Mouse (Mus musculus) limb, embryonic 11.5 days (tissue): ENCODE results near the gene Fbrsl1. TPM values are rescaled to one million over a fixed set of nuclear protein-coding genes. Genes with fewer than 3 reads are reported as not detected.

ENCODE experiments used
- ATAC-seq: fragments of 200-750 bp; cut with Nextera tagmentation; 2 replicates; pipeline ENCODE4 v1.8.0; 2017; ENCODE audit warnings: low read depth; ENCODE audit not compliant: insufficient number of reproducible peaks, low FRiP score, low TSS enrichment
- DNase-seq: peaks from one replicate; pipeline ENCODE4 v3.0.0-alpha.2; 2015; ENCODE audit warnings: low spot score
- H3K27ac ChIP-seq: fragments of 300-500 bp; sonication (generic); replicated peaks from 2 replicates; pipeline ENCODE4 v1.5.1; 2014; ENCODE audit warnings: low read depth, mild to moderate bottlenecking, low read length
- H3K27me3 ChIP-seq: fragments of 300-500 bp; sonication (generic); 2 replicates; pipeline ENCODE4 v1.6.1; 2014; ENCODE audit warnings: mild to moderate bottlenecking, low read length, mixed read lengths; ENCODE audit not compliant: control insufficient read depth, insufficient read depth
- H3K36me3 ChIP-seq: fragments of 300-500 bp; sonication (generic); 2 replicates; pipeline ENCODE4 v1.6.1; 2014; ENCODE audit warnings: mild to moderate bottlenecking, low read length, moderate library complexity, mixed read lengths; ENCODE audit not compliant: control insufficient read depth, insufficient read depth
- H3K4me1 ChIP-seq: fragments of 300-500 bp; sonication (generic); 2 replicates; pipeline ENCODE4 v1.6.1; 2014; ENCODE audit warnings: low read length, mixed read lengths; ENCODE audit not compliant: control insufficient read depth, insufficient read depth
- H3K4me2 ChIP-seq: fragments of 300-500 bp; sonication (generic); 2 replicates; pipeline ENCODE4 v1.6.1; 2014; ENCODE audit warnings: low read depth, mild to moderate bottlenecking, moderate library complexity; ENCODE audit not compliant: severe bottlenecking
- H3K4me3 ChIP-seq: fragments of 300-500 bp; sonication (generic); 2 replicates; pipeline ENCODE4 v1.5.1; 2014; ENCODE audit warnings: low read depth, low read length
- H3K9ac ChIP-seq: fragments of 300-500 bp; sonication (generic); 2 replicates; pipeline ENCODE4 v1.6.1; 2014; ENCODE audit warnings: mild to moderate bottlenecking, low read length
- H3K9me3 ChIP-seq: fragments of 300-500 bp; sonication (generic); 2 replicates; pipeline ENCODE4 v1.6.1; 2016; ENCODE audit warnings: low read length; ENCODE audit not compliant: control insufficient read depth
- WGBS: fragments of 180-500 bp; shearing (Covaris S2); extraction: QIAGEN DNeasy Blood & Tissue Kit; methylation state at CpG from one replicate; pipeline ENCODE4 v1.1.7; 2014; 5-methylcytosine and 5-hydroxymethylcytosine counted together
- polyA plus RNA-seq: library from polyadenylated mRNA; unstranded; fragments of >200 nt; fragmentation: Nextera tagmentation; extraction: Ambion mirVana; gene quantifications from 2 replicates; pipeline ENCODE4 v1.2.1, GENCODE M21; 2014

Gene Fbrsl1
- polyA plus RNA-seq, 1 experiment from 2014 or later, result 23.3 TPM

DNA sequence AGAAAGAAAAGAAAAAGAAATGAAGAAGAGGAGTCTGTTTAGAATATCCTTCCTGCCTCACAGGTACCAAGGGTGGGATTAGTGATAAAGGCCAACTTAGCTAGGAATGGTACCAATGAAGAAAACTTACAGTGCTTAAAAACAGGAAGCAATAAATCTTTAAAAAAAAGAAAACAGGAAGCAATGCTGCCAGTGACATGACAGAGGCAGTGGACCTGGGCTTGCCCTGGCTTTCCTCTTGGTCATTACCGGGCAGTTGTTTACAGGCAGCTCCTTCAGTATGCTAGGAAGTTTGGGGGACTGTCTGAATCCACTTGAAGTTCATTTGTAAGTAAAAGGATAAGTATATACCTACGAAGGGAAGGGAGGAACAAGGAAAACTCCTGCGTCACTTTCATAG lies 117.8 kb downstream of the Fbrsl1 start:
- 77% methylated on average over 3 of the region's 3 CpGs for WGBS
- ATAC-seq (no peak), DNase-seq (no peak)
- H3K4me3 ChIP-seq, result no peak overlapping the region
- H3K4me2 ChIP-seq, result no peak overlapping the region
- H3K9me3 ChIP-seq, result no peaks in the 10 kb centered on the region
- peaks cover 30% of the 10 kb centered on the region for H3K36me3 ChIP-seq
- no peak overlapping the region for H3K9ac ChIP-seq
- H3K27me3 ChIP-seq, result no peaks in the 10 kb centered on the region
- H3K4me1 ChIP-seq, result no peaks in the 10 kb centered on the region
- no peak overlapping the region for H3K27ac ChIP-seq

DNA sequence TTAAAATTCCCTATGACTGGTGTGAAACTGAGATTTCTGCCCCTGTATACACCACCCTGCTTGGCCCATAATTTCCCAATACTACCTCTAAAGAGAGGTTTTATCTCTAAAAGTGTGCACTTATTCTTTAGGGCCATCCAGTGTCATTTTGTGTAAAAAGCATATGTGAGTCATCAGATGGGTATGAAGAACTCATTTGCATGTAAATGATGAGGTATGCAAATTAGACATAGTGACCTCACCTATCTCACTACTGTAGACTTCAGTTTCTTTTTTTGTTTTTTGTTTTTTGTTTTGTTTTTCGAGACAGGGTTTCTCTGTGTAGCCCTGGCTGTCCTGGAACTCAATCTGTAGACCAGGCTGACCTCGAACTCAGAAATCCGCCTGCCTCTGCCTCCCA lies 135.2 kb downstream of the Fbrsl1 start:
- no peaks in the 10 kb centered on the region for H3K9me3 ChIP-seq
- H3K4me2 ChIP-seq, result no peak overlapping the region
- ATAC-seq, result no peak
- no peaks in the 10 kb centered on the region for H3K27me3 ChIP-seq
- no peak overlapping the region for H3K4me3 ChIP-seq
- no peak for DNase-seq
- H3K9ac ChIP-seq, result no peak overlapping the region
- no peaks in the 10 kb centered on the region for H3K4me1 ChIP-seq
- WGBS, result 85% methylated on average over 3 of the region's 3 CpGs
- no peak overlapping the region for H3K27ac ChIP-seq
- peaks cover 18% of the 10 kb centered on the region; the same call in 1 of the 2 replicates for H3K36me3 ChIP-seq

Other genes starting within 250 kb of the Fbrsl1 start
- 44.4 and 47.5 TPM in 2 replicates for gene Ankle2, start 217.5 kb downstream of the Fbrsl1 start, polyA plus RNA-seq
- gene Pgam5, start 178.6 kb downstream of the Fbrsl1 start, polyA plus RNA-seq, result 97.2 and 99.0 TPM in 2 replicates
- gene Pxmp2, start 162.3 kb downstream of the Fbrsl1 start, polyA plus RNA-seq, result 9.8 and 10.9 TPM in 2 replicates
- 46.7 and 50.4 TPM in 2 replicates for gene Pole, start 162.2 kb downstream of the Fbrsl1 start, polyA plus RNA-seq
- gene P2rx2, start 105.3 kb downstream of the Fbrsl1 start, polyA plus RNA-seq, result 0.56 and 0.72 TPM in 2 replicates
- not detected in 2 replicates for gene Lrcol1, start 103.8 kb downstream of the Fbrsl1 start, polyA plus RNA-seq
- gene Galnt9, start 95.9 kb upstream of the Fbrsl1 start, polyA plus RNA-seq, result not detected in 2 replicates
- 68.8 and 72.3 TPM in 2 replicates for gene Noc4l, start 204.9 kb upstream of the Fbrsl1 start, polyA plus RNA-seq
- 36.8 and 45.8 TPM in 2 replicates for gene Ddx51, start 204.9 kb upstream of the Fbrsl1 start, polyA plus RNA-seq